19 mouse cellular contexts compared by ENCODE assay signal in the genomic region with DNA sequence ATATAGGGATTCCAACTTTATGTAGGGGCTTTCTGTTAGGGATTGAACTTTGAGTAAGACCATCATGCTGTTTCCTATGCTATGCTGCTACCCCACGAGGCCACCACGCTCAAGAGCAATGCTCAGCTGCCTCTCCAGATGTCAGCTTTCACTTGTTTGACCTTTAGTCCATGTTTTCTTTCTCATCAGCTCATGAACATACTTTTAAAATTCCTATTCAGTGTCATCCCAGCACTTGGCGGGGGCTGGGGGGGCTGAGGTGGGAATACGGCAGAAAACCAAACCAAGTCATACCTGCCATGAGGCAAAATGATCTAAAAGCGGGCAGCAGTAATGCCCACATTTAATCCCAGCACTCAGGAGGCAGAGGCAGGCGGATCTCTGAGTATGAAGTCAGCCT. TPM values are rescaled to one million over a fixed set of nuclear protein-coding genes. Genes with fewer than 3 reads are reported as not detected.
DNase-seq lines count a peak whose midpoint lies in the region; ATAC-seq and TF ChIP-seq lines count a peak whose summit lies in the region.
"Had no signal": no experiment of that assay in that cellular context is flagged by ENCODE, and none has a peak within 500 bp of the region (broad histone marks: within the 10 kb centered on the region; RNA-seq: fewer than 3 reads in every experiment).

No protein-coding gene starts in this region.

- ATAC-seq in embryonic facial prominence, embryonic 15.5 days (ENCODE audit: insufficient number of reproducible peaks, low FRiP score, low TSS enrichment, low read depth) = no peak
- ATAC-seq: forebrain, embryonic 13.5 days; forebrain, embryonic 16.5 days had no signal

- no peak overlapping the region for H3K4me3 ChIP-seq in embryonic facial prominence, embryonic 15.5 days (replicated peaks)
- no peak overlapping the region for H3K4me3 ChIP-seq in embryonic facial prominence, embryonic 10.5 days
- H3K4me3 ChIP-seq in layer of hippocampus, adult 2 months = no peak overlapping the region
- H3K4me3 ChIP-seq: embryonic facial prominence, embryonic 12.5 days; erythroblast, embryonic 14.5 days; forebrain, embryonic 10.5 days; forebrain, embryonic 13.5 days had no signal

- peaks cover 10% of the 10 kb centered on the region; the same call in 1 of the 2 replicates for H3K4me1 ChIP-seq in embryonic facial prominence, embryonic 15.5 days
- H3K4me1 ChIP-seq in embryonic facial prominence, embryonic 10.5 days = peaks cover 11% of the 10 kb centered on the region

- TF ChIP-seq CTCF in layer of hippocampus, adult 2 months (conservative IDR thresholded peaks at IDR 0.05) = no peak

- H3K27ac ChIP-seq in embryonic facial prominence, embryonic 15.5 days (replicated peaks) = 0 out of 2 replicates have a peak overlapping the region, but pooled peaks have one; percentile 3
- no peak overlapping the region for H3K27ac ChIP-seq in embryonic facial prominence, embryonic 10.5 days (replicated peaks)
- peak overlapping the region; percentile 20; the same call in 1 of the 2 replicates for H3K27ac ChIP-seq in layer of hippocampus, adult 2 months
- H3K27ac ChIP-seq: embryonic facial prominence, embryonic 12.5 days; forebrain, embryonic 10.5 days; forebrain, embryonic 13.5 days had no signal

- H3K9me3 ChIP-seq in embryonic facial prominence, embryonic 15.5 days (replicated peaks) = no peaks in the 10 kb centered on the region
- H3K9me3 ChIP-seq in embryonic facial prominence, embryonic 10.5 days = no peaks in the 10 kb centered on the region
- H3K9me3 ChIP-seq: embryonic facial prominence, embryonic 12.5 days; forebrain, embryonic 10.5 days; forebrain, embryonic 13.5 days had no signal

- no peaks in the 10 kb centered on the region for H3K36me3 ChIP-seq in embryonic facial prominence, embryonic 15.5 days
- H3K36me3 ChIP-seq in embryonic facial prominence, embryonic 10.5 days (replicated peaks) = no peaks in the 10 kb centered on the region
- H3K36me3 ChIP-seq: embryonic facial prominence, embryonic 12.5 days; forebrain, embryonic 10.5 days had no signal

- H3K9ac ChIP-seq in embryonic facial prominence, embryonic 15.5 days = no peak overlapping the region
- H3K9ac ChIP-seq: embryonic facial prominence, embryonic 12.5 days; forebrain, embryonic 13.5 days had no signal

- intact Hi-C loops in heart, postnatal 14 days (cut with DNase I) = no loop called here

- 69% methylated on average over 6 of the region's 6 CpGs for WGBS in embryonic facial prominence, embryonic 15.5 days
- 76% methylated on average over 6 of the region's 6 CpGs for WGBS in embryonic facial prominence, embryonic 10.5 days

- H3K4me2 ChIP-seq in embryonic facial prominence, embryonic 15.5 days (replicated peaks) = no peak overlapping the region
- H3K4me2 ChIP-seq: embryonic facial prominence, embryonic 12.5 days; forebrain, embryonic 13.5 days had no signal

- H3K27me3 ChIP-seq in embryonic facial prominence, embryonic 15.5 days = peaks cover 12% of the 10 kb centered on the region; the same call in 1 of the 2 replicates
- peaks cover 34% of the 10 kb centered on the region for H3K27me3 ChIP-seq in embryonic facial prominence, embryonic 10.5 days (replicated peaks; ENCODE audit: low read depth, poor library complexity, severe bottlenecking)

- DNase-seq in embryonic facial prominence, embryonic 10.5 days (ENCODE audit: low spot score) = no peak
- DNase-seq in heart, adult 11 months = peak; percentile 66
- DNase-seq in heart, postnatal 14 days = no peak
- DNase-seq in layer of hippocampus, adult 2 months (ENCODE audit: low spot score in 2 of 2) = no peak
- DNase-seq in layer of hippocampus, postnatal 10 days (ENCODE audit: low spot score in 2 of 2) = no peak
- DNase-seq: adrenal gland, postnatal 25 days; cerebellum, adult 11 months; cerebellum, adult 18-20 months; cerebellum, adult 8-10 months; cerebellum, postnatal 10 days; cerebellum, postnatal 25 days; embryo, embryonic 11 days had no signal

RNA-seq across cellular contexts. Expression of a gene that starts 2.2 kb away (rescaled TPM):
- polyA plus RNA-seq in embryonic facial prominence, embryonic 15.5 days (2015; fragmentation: Nextera tagmentation; extraction: Ambion mirVana) = 5.2 and 5.8 TPM in 2 replicates
- polyA plus RNA-seq in embryonic facial prominence, embryonic 10.5 days (2016; fragmentation: Nextera tagmentation; extraction: Ambion mirVana) = 2.6 and 3.1 TPM in 2 replicates
- 1 to 10 TPM; 9.3 to 9.8 TPM for total RNA-seq in heart, postnatal 14 days (2021)
- 10 to 100 TPM; 83.5 to 83.6 TPM for total RNA-seq in layer of hippocampus, adult 2 months (2021)
- 10 to 100 TPM; 26.8 to 27.1 TPM for total RNA-seq in layer of hippocampus, postnatal 10 days (2021)

RNA-seq across cellular contexts. Expression of a gene that starts 18.5 kb away (rescaled TPM):
- 4.8 and 5.2 TPM in 2 replicates for polyA plus RNA-seq in embryonic facial prominence, embryonic 15.5 days (2015; fragmentation: Nextera tagmentation; extraction: Ambion mirVana)
- polyA plus RNA-seq in embryonic facial prominence, embryonic 10.5 days (2016; fragmentation: Nextera tagmentation; extraction: Ambion mirVana) = 0.98 and 1.6 TPM in 2 replicates
- 1 to 10 TPM; 4.0 to 4.3 TPM for total RNA-seq in heart, postnatal 14 days (2021)
- 1 to 10 TPM; 3.2 to 4.2 TPM for total RNA-seq in layer of hippocampus, adult 2 months (2021)
- 1 to 10 TPM; 2.9 to 3.0 TPM for total RNA-seq in layer of hippocampus, postnatal 10 days (2021)

RNA-seq across cellular contexts. Expression of a gene that starts 21.5 kb away (rescaled TPM):
- polyA plus RNA-seq in embryonic facial prominence, embryonic 15.5 days (2015; fragmentation: Nextera tagmentation; extraction: Ambion mirVana) = 198 and 212 TPM in 2 replicates
- 207 and 214 TPM in 2 replicates for polyA plus RNA-seq in embryonic facial prominence, embryonic 10.5 days (2016; fragmentation: Nextera tagmentation; extraction: Ambion mirVana)
- 100 to 1,000 TPM; 279 to 289 TPM for total RNA-seq in heart, postnatal 14 days (2021)
- 10 to 100 TPM; 70.8 to 75.3 TPM for total RNA-seq in layer of hippocampus, adult 2 months (2021)
- total RNA-seq in layer of hippocampus, postnatal 10 days (2021) = 10 to 100 TPM; 73.5 to 75.9 TPM

RNA-seq across cellular contexts. Expression of a gene that starts 21.6 kb away (rescaled TPM):
- polyA plus RNA-seq in embryonic facial prominence, embryonic 15.5 days (2015; fragmentation: Nextera tagmentation; extraction: Ambion mirVana) = 97.2 and 98.7 TPM in 2 replicates
- polyA plus RNA-seq in embryonic facial prominence, embryonic 10.5 days (2016; fragmentation: Nextera tagmentation; extraction: Ambion mirVana) = 261 and 263 TPM in 2 replicates
- total RNA-seq in heart, postnatal 14 days (2021) = 10 to 100 TPM; 28.1 to 33.4 TPM
- total RNA-seq in layer of hippocampus, adult 2 months (2021) = 10 to 100 TPM; 24.3 to 28.5 TPM
- total RNA-seq in layer of hippocampus, postnatal 10 days (2021) = 10 to 100 TPM; 31.8 to 36.1 TPM

RNA-seq across cellular contexts. Expression of a gene that starts 23.7 kb away (rescaled TPM):
- polyA plus RNA-seq in embryonic facial prominence, embryonic 15.5 days (2015; fragmentation: Nextera tagmentation; extraction: Ambion mirVana) = 2.8 and 3.3 TPM in 2 replicates
- polyA plus RNA-seq in embryonic facial prominence, embryonic 10.5 days (2016; fragmentation: Nextera tagmentation; extraction: Ambion mirVana) = 0.95 and 0.98 TPM in 2 replicates
- total RNA-seq in heart, postnatal 14 days (2021) = 1 to 10 TPM in 1 of 2 experiments, under 1 TPM in 1; 0.91 to 7.5 TPM
- not detected for total RNA-seq in layer of hippocampus, adult 2 months (2021)
- total RNA-seq in layer of hippocampus, postnatal 10 days (2021) = not detected
- total RNA-seq: MEL had no signal
